Mouse (Mus musculus) bone marrow macrophage, adult 2 months (primary cell): Measurements from ENCODE around the gene D430019H16Rik.

Experiments
- CTCF ChIP-seq: IDR thresholded peaks from 2 replicates; pipeline ENCODE4 v1.5.1; 2012; ENCODE audit warnings: low read depth, mild to moderate bottlenecking, low read length, moderate library complexity
- POLR2A ChIP-seq: IDR thresholded peaks from 2 replicates; pipeline ENCODE4 v1.6.1; 2012; ENCODE audit warnings: mild to moderate bottlenecking, low read depth, low read length, borderline replicate concordance

DNA sequence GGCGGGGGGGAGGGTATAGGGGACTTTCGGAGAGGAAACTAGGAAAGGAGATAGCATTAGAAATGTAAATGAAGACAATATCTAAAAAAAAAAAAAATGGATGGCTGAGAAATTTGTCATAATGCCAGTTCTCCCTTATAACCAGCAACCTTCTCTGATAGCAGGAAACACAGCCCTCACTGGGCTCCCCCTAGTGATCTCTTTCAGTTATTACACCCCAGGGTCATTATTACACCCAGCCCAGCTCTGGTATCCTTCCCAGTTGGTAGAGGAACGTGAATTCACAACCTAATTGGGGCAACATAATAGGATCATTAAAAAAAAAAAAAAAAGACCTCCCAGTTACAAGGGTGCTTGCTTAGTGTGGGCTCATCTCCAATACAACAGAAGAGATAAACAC lies 29.8 kb downstream of the D430019H16Rik start:
- TF ChIP-seq CTCF (no peak), POLR2A (no peak)
